Mouse (Mus musculus) liver (tissue): ENCODE data around the gene Dnmt3l.
A peak's percentile ranks its signal among the peaks of the same experiment; 100 is the strongest.
"Not testable (repeated sequence)": the region's sequence is repeated elsewhere in the genome, so short reads cannot be mapped to it uniquely, and the experiment has no call there.

Experiments used
- DNase-seq: peaks from one replicate; pipeline ENCODE4 v3.0.0-alpha.2; 2020; ENCODE audit warnings: mixed read lengths

The Dnmt3l gene

DNA sequence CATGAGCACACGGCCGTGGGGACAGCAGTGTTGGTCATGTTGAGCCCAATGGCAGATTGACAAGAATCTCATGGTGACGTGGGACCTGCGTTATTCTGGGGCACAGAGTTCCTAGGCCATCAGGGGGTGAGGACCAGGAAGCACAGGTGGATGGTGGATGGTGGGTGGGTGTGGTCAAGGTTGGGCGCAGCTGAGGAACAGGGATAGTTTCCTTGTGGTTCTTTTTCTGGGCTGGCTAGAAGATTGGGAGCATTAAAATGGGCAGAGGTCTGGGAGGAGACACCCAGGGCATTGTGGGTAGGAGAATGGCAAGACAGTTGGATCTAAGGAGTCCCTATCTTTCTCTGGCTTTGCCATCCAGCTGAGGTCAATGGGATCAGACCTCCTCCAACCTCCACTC lies at the start of gene Dnmt3l:
Gene Dnmt3l (plus strand): TSS at position 301 of the 400 bp plus-strand sequence.
- no peak for DNase-seq

DNA sequence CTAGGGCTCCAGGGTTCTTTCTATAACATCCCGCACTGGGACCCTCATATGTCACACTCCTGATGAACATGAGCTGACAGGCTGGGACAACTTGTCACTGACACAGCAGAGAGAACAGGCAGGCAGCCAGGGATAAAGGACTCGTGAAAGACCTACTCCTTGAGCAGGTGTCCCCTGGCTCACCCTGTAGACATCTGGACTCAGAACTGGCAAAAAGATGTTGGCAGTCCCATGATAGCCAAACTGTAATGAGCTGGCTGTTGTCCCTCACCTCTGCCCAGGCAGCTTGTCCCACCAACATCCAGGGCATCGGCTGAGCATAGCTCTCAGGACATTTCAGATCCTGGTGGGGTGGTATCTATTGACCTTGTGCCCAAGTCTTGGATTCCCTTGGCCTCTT lies 46.1 kb upstream of the Dnmt3l start:
- no peak for DNase-seq

DNA sequence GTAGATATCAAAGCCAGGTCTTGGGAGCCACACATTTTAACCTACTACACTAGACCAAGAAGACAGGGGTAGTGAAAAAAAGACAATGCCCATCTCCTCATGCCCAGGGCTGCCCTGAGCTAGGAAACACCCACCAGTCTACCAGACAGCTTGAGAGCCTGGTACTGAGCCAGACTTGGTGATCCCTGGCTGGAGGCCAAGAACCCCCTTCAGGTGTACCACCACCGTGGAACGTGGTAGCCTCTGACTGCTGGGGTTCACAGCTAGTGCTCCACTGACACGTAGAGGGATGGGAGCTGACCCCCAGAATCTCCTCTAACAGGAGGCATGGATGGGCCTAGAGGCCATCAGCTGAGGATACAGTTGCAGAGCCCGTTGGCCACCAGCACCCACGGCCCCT lies 41.5 kb upstream of the Dnmt3l start:
- no peak for DNase-seq

DNA sequence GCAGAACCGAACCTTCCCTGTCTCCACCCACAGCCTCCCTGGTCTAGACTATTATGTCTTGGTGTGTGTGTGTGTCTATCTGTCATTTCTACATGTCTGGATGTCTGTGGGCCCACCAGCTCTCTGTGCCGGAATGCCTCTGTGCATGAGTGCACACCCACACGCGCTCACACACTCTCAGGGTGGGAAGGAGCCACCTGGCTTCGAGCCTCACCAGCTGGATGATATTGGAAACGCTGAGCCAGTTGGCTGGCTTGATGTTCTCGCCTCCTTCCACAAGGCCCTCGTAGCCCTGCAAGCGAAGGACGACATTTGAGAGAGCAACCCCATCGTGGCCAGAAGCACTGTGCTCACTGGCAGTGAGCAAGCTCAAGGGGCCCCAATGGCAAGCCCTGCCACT lies 40.0 kb upstream of the Dnmt3l start:
- no peak for DNase-seq

DNA sequence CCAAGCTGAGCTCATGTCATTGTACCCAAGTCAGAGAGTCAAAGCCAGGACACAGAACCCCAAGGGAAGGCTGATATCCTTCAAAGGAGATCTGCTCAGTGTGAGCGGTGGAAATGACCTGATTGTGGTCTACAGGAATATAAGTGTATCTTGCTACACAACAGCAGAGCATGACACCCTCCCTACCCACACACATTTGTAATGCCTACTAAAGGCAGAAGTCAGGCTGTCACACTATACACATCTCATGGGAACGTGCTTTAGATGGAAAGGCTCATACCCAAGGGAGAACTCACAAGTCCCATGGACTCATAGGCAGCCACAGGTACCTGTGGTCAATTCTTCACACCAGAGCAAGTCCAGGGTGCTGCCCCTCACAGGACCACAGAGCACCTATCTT lies 39.4 kb upstream of the Dnmt3l start:
- no peak for DNase-seq

DNA sequence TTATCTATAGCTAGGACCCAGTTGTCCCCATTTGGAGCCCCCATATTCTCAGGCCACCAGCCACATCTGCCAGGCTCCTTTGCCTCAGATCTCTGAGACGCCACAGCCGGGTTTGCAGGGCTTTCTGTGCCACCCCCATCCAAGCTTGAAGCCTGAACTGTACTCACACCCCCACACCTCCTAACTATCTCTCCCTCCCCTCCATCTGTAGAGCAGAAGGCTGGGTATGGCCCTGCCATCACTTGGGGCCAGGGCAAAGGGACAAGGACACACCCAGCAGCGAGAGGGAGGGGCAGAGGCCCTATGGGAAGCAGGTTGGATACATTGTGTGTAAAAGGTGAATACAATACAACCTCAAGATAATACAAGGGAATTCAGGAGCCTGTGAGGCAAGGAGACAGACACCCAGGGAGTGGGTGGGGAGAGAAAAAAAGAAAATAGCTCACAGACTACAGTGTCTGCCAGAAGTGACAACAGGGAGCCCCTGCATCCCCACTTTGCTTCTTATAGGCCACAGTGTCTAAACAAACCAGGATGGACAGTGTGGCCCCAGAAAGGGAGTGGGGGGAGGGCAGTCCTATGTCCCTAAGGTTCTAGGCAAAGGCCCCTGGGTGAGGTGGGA lies 37.2 kb upstream of the Dnmt3l start:
- DNase-seq = peak; percentile 82

DNA sequence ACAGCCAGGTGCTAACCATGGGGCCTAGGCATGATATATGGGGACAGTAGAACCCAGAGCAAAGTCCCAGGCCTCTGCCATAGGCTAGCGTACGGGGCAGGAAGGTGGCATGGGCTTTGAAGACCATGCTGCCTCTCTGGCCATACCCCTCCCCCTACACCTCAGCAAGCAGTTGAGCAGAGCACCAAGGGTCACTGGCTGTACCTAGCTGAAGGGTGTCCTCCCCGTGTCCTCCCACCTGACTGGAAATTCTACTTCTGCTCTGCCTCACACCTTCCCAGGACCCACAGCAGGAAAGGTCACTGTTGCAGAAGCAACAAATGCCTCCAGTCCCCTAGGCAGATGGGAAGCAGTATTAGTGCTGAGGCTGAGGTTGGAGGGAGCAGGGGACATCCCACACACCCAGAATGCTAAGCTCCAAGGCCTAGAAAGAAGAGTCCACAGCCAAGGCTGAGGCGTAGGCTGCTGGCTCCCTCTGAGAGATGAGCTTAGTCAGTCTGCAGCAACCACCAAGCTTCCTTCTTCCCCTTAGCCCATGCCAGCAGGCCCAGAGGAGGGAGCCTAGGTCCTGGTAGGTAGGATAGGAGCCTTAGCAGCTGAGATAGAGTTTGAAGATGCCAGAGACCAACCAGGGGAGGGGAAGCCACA lies 35.8 kb upstream of the Dnmt3l start:
- no peak for DNase-seq

GRCm38 (mm10) chr10:78007203-78007602 lies 34.5 kb upstream of the Dnmt3l start:
- peak; percentile 57 for DNase-seq

- peak; percentile 76 for DNase-seq
Observed at GRCm38 (mm10) chr10:78008169-78008568, 33.6 kb upstream of the Dnmt3l start.

- DNase-seq = peak; percentile 100
Observed at GRCm38 (mm10) chr10:78009184-78009944, 32.4 kb upstream of the Dnmt3l start.

GRCm38 (mm10) chr10:78009945-78010293 lies 31.8 kb upstream of the Dnmt3l start, which contains the start of gene Pfkl:
Gene Pfkl (minus strand): TSS chr10:78010083.
- DNase-seq = no peak

DNA sequence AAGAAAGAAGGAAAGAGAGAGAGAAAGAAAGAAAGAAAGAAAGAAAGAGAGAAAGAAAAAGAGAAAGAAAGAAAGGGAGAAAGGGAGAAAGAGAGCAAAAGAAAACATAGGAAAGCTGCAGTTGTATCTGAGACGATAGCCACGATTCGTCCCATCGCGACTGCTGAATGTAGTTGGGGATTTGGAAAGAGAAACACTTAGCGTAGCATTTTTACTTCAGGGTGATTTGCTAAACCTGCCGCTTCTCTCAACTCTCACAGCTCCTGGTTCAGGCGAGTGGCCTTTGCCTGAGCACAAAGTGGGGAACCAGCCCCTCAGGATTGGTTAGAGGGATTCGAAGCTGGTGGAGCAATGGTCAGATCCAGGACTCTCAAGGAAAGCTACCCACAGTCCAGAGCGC lies 31.4 kb upstream of the Dnmt3l start:
- DNase-seq = peak; percentile 21

GRCm38 (mm10) chr10:78011116-78011515 lies 30.6 kb upstream of the Dnmt3l start:
- DNase-seq = not testable (repeated sequence)

GRCm38 (mm10) chr10:78012661-78013495 lies 28.9 kb upstream of the Dnmt3l start:
- DNase-seq = peak; percentile 51

GRCm38 (mm10) chr10:78015489-78015888 lies 26.3 kb upstream of the Dnmt3l start:
- no peak for DNase-seq

- DNase-seq = no peak
Observed at GRCm38 (mm10) chr10:78016366-78016765, 25.4 kb upstream of the Dnmt3l start.

DNA sequence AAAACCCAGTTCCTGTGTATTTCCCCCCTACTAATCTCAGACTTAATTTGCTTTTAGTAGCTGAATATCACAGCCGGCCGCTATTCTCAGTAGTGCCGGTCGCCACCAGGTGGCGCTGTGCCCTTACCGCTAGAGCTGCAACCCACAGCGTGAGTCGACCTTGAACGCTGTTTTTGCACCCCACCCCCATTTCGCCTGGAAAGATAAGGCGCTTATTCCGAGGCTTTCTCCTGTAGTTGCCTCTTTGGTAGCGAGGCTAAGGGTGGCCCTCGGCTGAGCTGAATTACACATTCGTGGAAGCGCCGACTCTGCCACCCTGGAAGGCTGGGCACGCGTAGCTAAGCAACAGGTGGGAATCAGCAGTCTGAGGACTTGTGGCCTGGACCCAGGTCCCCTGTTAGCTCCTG lies 22.9 kb upstream of the Dnmt3l start:
- peak; percentile 89 for DNase-seq

- no peak for DNase-seq
Observed at GRCm38 (mm10) chr10:78019291-78019690, 22.5 kb upstream of the Dnmt3l start.

- not testable (repeated sequence) for DNase-seq
Observed at GRCm38 (mm10) chr10:78019984-78020383, 21.8 kb upstream of the Dnmt3l start.

- DNase-seq = not testable (repeated sequence)
Observed at GRCm38 (mm10) chr10:78025453-78025852, 16.3 kb upstream of the Dnmt3l start.

DNA sequence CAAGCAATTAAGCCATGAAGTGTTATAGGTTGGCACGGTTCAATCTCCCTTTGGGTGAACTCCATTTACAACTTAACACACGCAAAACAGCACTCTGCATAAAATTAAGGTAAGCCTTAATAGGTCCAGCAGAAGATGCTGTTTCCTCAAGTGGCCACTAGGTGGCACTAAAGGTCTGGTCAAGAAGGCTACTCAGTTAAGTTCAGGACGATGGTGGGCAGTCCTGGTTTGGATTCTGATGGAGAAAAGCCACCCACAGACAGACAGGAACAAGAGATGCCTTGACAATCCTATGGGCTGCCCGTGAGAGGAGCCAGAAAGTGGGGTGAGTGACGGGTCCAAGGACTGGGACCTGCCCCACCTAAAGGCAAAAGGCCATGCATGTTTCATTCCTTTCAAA lies 13.6 kb upstream of the Dnmt3l start:
- DNase-seq = peak; percentile 81

DNA sequence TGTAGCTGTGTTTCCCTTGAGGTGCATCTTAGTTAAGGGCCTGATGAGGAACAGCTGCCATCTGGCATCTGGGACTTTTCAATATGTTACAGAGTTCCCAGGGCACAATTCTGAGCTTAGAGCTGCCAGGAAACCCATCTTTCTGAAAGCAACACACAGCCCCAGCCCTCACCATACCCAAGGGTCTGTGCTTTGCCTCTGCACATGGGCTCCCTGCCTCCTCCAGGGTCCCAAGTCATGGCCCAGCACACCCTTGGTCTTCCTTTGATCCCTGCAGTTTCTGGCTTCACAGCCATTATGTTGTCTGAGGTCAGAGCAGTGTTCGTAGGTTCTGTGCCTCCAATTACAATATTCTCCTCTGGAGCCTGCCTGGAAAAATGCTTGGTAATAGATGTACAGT lies 12.7 kb upstream of the Dnmt3l start:
- no peak for DNase-seq

DNA sequence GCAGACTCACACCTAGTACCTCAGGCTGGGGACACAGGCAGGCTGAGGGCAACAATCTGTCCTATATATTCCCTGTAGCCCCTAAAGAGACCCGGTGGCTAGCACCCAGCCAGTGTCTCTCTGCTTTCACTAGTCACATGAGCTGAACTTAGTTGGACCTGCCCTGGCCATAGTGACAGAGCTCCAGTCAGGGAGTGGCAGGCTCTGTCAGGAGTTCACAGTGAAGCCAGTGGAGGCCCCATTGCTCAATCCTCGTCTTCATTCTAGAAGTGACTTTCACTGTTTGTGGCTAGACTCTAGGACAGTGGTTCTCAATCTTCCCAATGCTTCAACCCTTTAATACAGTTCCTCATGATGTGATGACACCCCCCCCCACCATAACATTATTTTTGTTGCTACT lies 9.8 kb upstream of the Dnmt3l start:
- DNase-seq = no peak
